Mouse (Mus musculus): Measurements from ENCODE around the gene Zdhhc1.

Gene Zdhhc1

DNA sequence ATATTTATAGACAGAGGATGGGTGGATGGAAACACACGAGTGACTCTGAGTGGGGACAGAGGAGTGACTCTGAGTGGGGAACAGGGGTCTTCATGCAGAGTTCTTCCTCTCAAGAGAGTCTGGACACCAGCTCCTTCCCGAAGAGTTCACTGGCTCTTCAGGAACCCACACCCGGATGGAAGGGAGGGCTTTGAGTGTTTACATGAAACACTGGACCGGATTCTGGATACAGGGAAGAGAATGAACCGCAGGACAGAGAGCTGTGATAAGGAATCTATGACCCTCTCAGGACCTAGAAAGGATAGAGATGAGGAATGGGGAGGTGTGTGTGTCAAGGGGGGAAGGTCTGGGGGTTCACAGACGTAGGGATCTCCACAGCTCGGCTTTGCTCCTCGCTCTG is 20.6 kb upstream of the Zdhhc1 start:
- DNase-seq (ENCODE audit: low read depth, low spot score), result no peak

DNA sequence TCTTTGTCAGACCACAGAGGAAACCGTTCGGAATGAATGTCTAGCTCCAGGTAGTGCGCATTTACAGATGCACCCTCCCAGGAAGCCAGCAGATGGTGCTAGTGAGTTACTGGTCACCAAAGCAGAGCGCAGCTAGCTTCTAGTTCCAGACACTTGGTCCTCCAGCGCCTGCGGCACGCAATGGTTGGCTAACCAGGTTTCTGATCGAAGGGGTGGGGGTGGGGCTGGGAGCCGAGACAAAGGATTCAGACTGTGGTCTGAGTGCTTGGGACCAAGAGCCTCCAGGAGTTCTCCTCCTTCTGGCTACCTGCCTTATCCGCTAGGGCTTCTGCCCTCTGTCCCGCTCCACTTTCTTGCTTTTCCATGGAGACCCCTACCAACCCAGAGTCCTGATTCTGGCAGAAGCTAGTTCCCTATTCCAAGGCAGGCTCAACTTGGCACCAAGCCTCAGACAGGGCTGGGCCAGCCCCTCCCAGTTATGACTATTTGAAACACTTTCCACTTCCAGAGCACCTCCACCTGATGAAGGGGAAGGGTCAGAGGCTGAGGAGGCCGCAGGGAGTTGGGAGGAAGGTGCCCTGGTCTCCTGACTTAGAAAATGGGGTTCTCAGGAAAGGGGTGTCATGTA is 19.4 kb upstream of the Zdhhc1 start:
- peak; percentile 66 for DNase-seq (ENCODE audit: low read depth, low spot score)

DNA sequence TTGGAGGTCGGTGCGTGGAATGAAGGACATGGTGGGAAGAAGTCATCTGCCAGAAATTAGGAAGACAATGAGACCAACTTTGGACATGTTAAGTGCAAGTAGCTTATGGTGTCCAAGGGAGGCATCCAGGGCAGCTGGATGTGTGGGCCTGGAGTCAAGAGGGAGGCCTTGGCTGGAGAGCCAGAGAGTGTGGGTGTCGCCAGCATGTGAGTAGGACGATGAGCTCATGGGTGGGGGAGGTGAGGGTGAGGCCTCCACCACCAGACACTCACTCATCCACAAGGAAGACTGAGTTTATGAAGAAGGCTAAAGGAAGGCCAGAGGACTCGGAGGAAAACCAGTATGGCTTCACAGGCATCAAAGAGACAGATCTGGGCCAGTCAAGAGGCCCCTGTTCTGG is 18.0 kb upstream of the Zdhhc1 start:
- DNase-seq (ENCODE audit: low read depth, low spot score), result no peak

DNA sequence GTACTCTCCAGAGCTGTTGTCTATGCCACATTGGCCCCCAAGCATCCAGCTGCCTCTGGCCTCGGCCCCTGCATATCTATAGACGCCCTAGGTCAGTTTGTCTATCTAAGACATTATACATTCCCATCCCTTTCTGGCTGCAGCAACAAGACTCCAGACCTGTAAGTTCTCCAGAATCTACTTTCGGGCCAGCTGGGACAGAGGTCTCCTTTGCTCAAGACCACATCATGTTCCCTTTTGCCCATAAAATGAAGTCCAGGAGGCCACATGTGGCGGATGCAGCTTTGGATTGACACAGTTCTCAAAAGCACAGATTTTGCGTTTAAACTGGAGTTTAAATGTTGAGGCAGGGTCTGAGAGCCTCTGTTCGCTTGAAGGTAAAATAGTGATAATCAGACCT is 17.5 kb upstream of the Zdhhc1 start:
- no peak for DNase-seq (ENCODE audit: low read depth, low spot score)

DNA sequence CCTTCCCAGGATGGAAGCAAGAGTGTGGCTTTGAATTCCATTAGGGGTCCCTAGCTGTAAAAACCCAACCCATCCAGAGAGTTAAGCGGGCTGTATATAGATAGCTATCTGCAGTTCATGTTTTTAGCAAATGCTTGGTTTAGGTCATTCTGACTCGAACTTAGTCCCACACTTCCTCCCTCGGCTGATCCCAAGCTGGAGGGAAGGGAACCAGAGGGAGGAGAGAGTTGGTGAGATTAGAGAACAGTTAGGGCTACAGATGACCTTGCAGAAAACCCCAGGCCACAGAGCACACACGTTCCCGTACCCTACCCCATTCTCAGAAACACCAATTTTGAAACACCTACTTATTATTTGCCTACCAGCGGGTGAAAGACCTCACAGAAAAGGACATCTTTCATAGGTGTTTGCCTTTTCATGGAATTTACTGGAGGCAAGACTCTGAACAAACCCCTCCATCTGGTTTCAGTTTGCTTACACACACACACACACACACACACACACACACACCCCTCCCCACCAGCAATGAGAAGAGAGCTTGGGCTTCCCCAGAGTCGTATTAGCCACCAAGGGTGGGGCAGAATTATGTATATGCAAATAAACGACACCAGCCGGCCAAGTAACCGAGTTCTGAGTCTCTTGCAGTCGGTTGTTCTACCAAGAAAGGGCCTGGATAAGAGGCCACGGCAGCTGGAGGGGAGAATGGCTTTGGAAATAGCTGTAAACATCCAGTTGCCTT is 13.5 kb upstream of the Zdhhc1 start:
- DNase-seq (ENCODE audit: low read depth, low spot score), result no peak

DNA sequence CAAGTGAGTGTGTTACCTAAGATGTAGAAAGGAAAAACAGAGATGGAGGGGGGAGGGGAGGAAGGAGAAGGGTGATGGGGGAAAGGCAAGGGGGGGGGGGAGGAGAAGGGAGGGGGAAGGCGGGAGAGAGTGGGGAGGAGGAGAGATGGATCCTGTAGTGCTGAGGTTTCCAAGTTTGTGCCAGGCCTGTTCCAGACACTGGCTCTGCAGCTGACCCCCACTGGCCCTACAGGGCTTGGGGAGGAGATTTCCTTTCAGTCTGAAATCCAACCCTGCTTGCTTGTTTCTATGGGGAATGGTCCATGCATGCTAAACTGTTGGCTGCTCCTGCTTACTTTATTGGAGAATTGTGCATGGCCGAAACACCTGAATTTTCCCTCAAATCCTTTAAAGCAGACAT is 12.1 kb upstream of the Zdhhc1 start:
- no peak for DNase-seq (ENCODE audit: low read depth, low spot score)

DNA sequence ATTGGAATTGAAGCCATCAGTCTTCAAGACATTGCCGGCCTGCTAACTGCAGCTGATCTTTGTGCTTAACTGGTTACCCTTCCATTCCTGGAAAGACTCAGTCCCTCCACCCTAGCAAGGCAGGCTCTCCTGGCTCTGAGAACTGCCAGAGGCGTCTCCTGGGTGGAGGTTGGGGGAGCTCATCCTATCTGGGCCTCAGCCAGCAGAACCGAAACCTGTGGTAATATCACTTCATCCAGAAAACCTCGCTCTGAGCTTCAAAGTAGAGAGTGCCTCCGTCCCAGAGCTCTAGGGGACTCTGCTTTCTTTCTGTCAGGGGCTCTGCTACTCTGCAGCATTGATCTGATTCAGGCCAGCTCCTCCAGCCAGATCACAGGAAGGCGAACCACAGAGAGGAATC is 10.3 kb upstream of the Zdhhc1 start:
- no peak for DNase-seq (ENCODE audit: low read depth, low spot score)

DNA sequence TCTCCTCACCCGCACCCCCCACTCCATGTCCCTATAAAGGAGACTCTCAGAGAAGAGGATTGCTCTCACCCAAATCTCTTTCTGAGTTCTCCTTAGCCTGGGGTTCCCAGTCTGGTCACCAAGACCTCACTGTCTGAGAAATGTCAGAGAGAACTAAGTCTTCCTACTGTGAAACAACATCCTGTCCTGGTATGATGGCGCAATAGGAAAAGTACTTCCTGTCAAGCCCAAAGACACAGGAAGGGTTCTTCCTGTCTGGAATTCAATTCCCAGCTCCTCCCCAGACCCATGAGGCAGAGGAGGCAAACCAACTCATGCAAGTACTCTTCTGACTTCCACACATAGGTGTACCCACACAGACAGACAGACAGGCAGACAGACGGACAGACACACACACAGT is 7.9 kb upstream of the Zdhhc1 start:
- DNase-seq (ENCODE audit: low read depth, low spot score), result no peak

DNA sequence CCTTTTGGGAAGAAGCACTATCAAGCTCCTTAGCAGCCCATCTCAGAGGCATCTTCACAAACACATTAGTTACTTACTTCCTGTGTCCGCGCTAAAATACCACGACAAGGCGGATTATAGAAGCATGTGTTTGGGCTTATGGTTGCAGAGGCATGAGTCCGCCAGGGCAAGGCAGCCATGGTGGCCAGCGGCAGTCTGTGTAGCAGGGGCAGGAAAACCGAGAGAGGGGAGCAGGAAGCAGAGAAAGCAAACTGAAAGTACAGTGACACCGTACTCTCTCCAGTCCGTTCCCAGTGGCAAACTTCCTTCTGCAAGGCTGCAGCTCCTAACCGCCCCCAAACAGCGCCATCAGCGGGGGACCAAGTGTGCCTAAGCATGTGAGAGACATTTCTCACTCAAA is 3.1 kb upstream of the Zdhhc1 start:
- DNase-seq (ENCODE audit: low read depth, low spot score), result no peak

DNA sequence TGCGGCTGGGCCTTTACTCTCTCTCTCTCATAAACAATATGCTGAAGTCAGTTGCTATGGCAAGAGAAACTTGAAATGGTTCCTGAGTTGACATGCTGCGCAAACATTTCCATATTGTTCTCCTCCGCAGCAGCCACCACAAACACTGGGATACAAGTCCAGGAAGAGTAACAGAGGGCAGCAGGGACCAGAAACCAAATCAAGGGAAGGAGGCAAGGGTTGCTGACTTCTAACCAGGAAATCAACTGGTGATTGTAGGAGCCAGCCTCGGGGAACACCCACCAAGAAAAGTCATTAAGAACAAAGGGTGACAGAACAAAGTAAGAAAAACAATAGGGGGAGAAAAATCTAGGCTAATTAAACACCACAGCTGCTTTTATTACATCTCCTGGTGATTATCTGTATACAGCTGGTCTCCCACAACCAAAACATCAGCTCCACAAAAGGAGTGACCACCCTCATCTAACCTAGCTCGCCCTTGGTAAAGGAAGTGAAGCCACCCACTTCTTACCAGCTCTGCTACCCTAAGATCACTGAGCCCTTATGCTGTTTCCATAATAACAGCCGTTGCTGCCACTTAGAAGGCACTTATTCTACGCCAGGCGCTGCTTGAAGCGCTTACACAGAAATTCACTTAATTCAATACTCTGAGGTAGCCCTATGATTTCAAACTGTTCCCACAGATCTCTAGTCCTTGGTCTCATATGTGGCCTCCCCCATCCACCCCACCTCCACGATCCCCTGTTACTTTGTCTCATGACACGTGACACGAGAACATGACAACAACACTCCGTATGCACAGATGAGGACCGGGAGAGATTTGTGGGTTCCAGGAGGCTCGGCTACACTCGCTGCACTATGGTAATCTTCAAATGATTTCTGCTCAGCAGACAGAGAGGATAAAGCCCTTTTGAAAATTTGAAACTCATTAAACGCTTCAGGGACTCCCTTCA is 1.1 kb downstream of the Zdhhc1 start:
- DNase-seq (ENCODE audit: low read depth, low spot score), result no peak

DNA sequence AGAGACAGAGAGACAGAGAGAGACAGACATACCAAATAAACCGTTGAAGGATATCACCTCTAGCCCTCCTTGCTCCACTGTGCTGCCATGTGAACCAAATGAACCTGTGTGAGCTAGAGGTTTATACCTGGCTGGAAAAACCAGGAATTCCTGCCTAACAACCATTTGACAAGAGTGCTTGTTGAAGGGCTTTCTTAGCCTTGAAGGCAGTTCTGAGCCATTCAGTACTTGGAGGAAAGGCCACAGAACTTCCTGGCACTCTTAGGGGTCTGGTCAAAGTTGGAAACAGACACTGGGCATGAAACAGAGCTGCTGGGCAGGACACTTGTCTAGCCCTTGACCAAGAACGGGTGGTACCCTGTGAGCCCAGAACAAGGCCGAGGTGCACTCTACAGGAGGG is 2.1 kb downstream of the Zdhhc1 start:
- DNase-seq (ENCODE audit: low read depth, low spot score), result no peak

DNA sequence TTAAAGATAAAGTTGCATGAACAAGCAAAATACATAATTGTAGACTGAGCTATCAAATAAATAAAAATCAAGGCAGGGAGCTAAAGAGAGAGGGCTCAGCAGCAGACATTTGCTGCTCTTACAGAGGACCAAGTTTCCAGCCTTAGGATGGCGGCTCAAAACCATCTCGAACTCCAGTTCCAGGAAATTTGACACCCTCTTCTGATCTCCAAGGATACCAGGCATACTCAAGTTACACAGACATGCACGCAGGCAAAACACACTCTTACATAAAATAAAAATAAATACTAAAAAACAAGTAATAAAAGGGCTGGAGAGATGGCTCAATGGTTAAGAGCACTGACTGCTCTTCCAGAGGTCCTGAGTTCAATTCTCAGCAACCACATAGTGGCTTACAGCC is 3.2 kb downstream of the Zdhhc1 start:
- DNase-seq (ENCODE audit: low read depth, low spot score), result no peak

DNA sequence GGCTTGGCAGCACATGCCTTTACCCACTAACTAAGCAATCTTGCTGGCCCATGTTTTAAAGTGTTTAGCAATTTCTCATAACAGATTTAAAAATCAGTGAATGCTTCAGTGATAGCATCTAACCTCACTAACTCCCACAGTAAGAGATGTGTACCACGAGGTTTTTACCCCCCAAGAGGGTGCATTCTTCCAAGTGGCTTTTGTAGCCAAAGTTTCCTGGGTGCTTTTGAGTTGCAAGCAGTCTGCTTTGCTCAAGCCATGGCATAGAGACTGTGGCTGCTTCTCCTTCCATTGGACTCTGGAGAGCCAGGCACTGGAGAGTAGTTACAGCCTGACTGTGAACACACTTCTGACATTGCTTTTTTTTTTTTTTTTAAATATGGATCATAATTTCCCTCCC is 7.4 kb downstream of the Zdhhc1 start:
- no peak for DNase-seq (ENCODE audit: low read depth, low spot score)

DNA sequence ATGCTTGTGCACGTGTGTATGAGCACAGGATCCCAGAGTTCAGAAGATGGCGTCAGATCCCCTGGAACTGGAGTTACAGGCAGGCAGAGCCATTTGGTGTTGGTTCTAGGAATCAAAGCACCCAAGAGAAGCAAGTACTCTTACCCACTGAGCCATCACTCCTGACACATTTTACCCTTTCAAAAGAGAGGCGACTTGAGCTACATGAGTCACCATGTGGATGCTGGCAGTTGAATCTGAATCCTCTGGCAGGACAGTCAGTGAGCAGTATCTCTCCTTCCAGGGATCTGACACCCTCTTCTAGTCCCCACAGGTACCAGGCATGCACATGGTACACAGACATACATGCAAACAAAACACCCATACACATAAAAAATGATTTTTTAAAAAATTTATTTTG is 8.6 kb downstream of the Zdhhc1 start:
- DNase-seq (ENCODE audit: low read depth, low spot score), result no peak

DNA sequence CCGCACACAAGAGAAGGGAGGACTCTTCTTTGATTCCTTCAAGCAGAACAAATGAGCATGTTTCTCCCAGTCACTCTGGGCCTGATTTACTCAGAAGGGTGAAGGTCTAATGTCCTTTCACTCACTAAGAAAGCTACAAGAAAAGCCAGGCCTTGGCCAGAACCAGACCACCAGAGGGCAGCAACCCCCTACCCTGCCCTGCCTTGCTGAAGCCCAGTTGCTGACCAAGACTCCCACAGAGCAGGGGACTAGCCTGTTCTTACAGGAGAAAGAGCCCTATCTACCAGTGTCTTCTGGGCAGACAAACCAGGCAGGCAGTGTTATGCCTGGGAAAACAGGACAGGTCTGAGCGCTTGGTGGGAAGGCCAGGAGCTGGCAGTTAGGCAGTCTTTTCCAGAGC is 12.3 kb downstream of the Zdhhc1 start:
- DNase-seq (ENCODE audit: low read depth, low spot score), result no peak

DNA sequence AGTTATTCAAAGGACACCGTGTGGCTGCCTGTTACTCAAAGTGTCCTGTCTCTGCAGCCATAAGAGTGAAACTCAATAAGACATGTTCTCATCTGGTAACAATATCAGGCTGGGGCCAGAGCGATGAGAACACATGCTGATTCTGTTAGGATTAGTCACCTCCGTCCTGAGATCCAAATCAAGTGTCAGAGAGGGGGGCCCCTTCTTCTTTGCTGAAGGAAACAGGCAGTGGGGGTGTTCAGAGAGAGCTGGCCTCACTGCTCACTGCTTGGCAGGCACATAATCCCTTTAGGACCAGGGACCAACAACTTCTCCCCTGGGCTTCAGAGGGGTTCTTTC is 12.7 kb downstream of the Zdhhc1 start:
- DNase-seq (ENCODE audit: low read depth, low spot score), result no peak

DNA sequence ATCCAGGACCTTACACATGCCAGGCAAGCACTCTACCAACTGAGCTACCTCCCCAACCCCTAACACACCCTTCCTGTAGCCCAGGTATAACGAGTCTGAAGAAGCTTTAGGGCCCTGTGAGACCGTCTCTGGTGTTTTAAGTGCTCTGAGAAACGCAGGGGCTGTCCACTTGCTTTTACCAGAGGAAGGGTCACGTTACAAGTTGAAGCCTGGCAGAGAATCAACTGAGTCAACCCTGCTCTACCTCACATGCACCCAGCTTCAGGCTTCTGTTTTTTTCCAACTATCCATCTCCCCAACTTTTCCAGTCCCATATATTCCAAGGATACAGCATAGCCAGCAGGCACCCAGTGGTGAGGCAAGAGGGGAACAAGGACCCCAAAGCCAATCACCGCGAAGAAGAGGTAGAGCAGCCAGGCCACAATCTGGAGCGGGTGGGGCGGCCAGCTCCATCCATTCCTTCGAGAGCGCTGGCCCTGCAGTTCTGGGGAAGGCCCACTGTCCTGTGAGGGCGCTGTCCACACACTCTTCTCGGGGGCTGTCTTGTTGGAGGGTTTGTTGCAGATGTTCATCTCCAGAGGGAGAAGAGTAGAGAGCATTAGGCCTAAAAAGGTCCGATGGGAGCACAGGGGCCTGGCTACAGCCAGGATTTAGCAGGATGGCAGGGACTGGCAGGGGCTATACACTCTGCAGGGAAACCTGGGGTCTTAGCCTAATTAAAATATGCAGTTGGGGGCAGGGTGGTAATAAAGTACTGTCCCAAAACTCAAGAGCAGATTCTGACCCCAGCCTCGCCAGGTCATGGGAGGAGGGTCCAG is 13.3 kb downstream of the Zdhhc1 start:
- DNase-seq (ENCODE audit: low read depth, low spot score), result no peak

DNA sequence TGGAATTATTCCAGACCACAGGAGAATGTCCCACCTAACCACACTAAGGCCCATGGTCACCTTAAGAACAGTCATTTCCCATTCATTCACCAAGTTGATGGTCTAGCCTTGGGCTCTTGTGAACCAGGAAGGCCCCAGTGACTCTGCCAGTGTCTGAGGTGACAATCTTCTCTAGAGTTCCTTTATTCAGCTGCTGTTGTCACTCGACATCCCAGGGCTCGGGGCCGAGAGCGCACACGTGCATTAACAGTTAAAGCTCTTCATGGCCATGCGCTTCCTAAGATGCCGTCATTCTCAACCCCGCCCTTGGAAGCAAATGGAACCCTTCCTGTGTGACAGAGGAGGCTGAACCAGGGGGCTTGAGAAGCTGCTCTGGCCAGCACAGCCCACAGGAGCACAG is 14.6 kb downstream of the Zdhhc1 start:
- DNase-seq (ENCODE audit: low read depth, low spot score), result no peak

DNA sequence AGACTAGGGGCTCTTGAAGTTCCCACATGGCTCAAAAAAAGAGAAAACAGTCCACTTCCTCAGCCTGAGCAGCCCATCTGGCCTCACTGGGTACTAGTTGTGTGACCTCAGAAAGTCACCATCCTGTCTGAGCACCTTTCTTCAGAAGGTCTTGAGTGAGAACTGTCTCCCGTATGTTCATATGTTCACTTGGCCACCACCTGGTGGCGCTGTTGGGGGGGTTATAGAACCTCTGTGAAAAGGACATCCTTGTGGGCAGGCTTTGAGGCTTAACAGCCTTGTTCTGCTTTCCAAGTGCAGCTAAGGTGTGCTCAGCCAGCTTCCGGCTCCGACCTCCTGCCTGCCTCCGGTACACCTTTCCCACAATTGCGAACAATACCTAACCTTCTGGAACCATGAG is 15.2 kb downstream of the Zdhhc1 start:
- DNase-seq (ENCODE audit: low read depth, low spot score), result peak; percentile 20

DNA sequence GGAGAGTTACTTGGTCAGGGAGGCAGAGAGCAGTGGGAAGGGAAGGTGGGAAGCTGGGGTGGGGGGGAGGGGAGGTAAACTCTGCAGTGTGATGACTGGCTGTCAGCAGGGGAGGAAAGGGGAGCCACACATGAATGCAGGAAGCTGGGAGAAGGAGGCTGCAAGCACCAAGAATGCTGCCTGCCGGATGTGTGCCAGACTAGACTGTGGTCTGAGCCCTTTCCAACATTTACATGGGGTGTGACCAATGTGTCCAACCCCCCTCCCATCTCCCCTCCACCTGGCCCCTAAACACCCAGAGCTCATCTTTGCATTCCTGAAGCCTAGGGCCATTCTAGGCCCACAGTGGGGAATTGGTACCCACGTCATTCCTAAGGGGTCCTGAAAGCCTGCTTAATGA is 15.7 kb downstream of the Zdhhc1 start:
- no peak for DNase-seq (ENCODE audit: low read depth, low spot score)

DNA sequence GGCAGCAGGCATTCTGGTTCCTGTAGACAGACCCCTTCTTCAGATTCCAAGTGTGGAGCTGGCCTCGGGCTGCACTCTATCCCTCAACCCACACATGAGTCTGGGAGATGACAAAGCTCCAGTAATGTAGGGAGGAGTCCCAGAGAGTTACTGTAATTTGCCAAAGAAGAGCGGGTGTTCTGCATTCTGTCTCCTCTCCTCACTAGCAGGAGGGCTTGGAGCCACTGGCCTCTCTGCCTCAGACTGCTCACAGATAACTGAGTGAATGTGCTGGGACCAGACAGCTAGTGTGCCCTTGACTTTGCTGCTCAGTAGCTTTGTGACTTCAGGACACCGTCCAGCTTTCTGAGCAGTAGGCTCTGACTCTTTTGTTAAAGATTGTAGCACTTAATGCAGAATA is 18.9 kb downstream of the Zdhhc1 start:
- no peak for DNase-seq (ENCODE audit: low read depth, low spot score)
